Mouse (Mus musculus) lung, embryonic 15.5 days (tissue): Measurements from ENCODE around the gene Fth1. TPM values are rescaled to one million over a fixed set of nuclear protein-coding genes. Genes with fewer than 3 reads are reported as not detected.
A peak's percentile ranks its signal among the peaks of the same experiment; 100 is the strongest.

Experiments
- ATAC-seq: fragments of 200-750 bp; cut with Nextera tagmentation; 2 replicates; pipeline ENCODE4 v1.8.0; 2017; ENCODE audit warnings: moderate number of reproducible peaks, borderline replicate concordance; ENCODE audit not compliant: low FRiP score, low TSS enrichment; ENCODE audit errors: extremely low read depth
- H3K27ac ChIP-seq: fragments of 300-500 bp; sonication (generic); 2 replicates; pipeline ENCODE4 v1.5.1; 2015; ENCODE audit warnings: moderate library complexity, mild to moderate bottlenecking, inconsistent platforms
- H3K27me3 ChIP-seq: fragments of 300-500 bp; sonication (generic); 2 replicates; pipeline ENCODE4 v1.6.1; 2015; ENCODE audit warnings: inconsistent platforms
- H3K36me3 ChIP-seq: fragments of 300-500 bp; sonication (generic); 2 replicates; pipeline ENCODE4 v1.6.1; 2015; ENCODE audit warnings: inconsistent platforms
- H3K4me1 ChIP-seq: fragments of 300-500 bp; sonication (generic); 2 replicates; pipeline ENCODE4 v1.6.1; 2015; ENCODE audit warnings: inconsistent platforms
- H3K4me2 ChIP-seq: fragments of 300-500 bp; sonication (generic); 2 replicates; pipeline ENCODE4 v1.6.1; 2015; ENCODE audit warnings: inconsistent platforms, mild to moderate bottlenecking, moderate library complexity
- H3K4me3 ChIP-seq: fragments of 300-500 bp; sonication (generic); 2 replicates; pipeline ENCODE4 v1.5.1; 2015; ENCODE audit warnings: mild to moderate bottlenecking, inconsistent platforms
- H3K9ac ChIP-seq: fragments of 300-500 bp; sonication (generic); 2 replicates; pipeline ENCODE4 v1.6.1; 2015; ENCODE audit warnings: inconsistent platforms
- H3K9me3 ChIP-seq: fragments of 300-500 bp; sonication (generic); 2 replicates; pipeline ENCODE4 v1.6.1; 2016; ENCODE audit warnings: inconsistent platforms
- WGBS: fragments of 180-500 bp; shearing (Covaris S2); methylation state at CpG from one replicate; pipeline ENCODE4 v1.1.7; 2015; 5-methylcytosine and 5-hydroxymethylcytosine counted together
- polyA plus RNA-seq: library from polyadenylated mRNA; unstranded; fragments of >200 nt; fragmentation: Nextera tagmentation; extraction: Ambion mirVana; gene quantifications from 2 replicates; pipeline ENCODE4 v1.2.1, GENCODE M21; 2015

The Fth1 gene
- polyA plus RNA-seq, 1 experiment from 2014 or later: 1,860 TPM

DNA sequence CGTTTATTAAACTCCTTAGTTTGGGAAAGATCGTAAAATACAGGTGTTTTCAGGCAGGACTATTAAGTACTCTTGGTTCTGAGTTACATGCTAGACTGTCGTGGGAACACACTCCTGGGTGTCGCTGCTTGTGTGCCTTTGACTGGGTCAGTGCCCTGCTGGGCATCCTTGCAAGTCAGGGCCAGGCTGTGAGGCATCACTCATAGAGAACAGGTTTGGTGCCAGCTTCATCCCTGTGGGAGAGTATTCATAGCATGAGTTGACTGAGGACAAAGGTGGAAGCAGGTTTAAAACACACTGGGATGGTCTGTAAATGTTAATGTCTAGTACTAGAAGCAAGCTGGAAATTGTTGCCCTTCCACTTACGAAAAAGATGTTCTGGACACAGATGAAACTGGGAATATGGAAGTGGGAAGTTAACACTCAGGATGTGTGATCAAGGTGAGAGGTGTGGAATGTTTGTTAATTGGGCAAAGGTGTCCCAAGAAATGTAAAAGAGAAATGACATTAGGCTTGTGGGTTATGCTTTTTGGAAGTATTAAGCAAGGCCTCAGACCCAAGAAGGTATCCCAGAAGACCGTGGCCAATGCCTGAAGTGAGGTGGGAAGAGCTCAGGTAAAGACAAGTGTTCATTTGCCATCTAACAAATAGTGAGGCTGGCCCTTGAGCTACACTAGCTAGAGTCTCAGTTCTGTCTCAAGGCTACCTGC, 4.9 kb downstream of the Fth1 start:
- WGBS: 92% methylated on average over 6 of the region's 6 CpGs

DNA sequence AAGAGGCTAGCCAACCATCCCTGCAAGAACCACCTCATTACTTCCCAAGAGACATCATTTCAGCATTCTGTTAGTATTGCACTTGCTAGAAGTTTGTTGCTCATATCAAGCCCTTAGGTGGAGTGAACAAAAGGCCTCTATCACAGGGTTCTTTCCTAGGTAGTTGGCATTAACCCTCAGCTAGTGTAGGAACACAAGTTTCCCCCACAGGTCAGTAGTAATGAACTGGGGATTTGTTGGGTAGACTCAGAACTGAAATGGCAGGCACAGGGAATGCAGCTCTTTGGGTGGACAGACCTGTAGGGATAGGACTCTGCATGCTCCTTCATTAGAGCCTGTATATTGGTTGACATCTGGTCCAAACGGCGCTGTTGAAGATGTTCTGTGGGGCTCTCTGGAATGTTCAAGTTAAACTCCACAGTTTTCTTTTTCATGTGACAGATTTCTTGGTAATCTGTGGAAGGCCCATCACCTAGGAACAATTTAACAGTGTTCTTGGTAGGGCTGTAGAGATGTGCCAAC, 5.6 kb downstream of the Fth1 start:
- Histone ChIP-seq H3K9me3 (no peaks in the 10 kb centered on the region), H3K4me3 (no peak overlapping the region), H3K4me1 (peaks cover 16% of the 10 kb centered on the region), H3K36me3 (peaks cover 20% of the 10 kb centered on the region), H3K9ac (no peak overlapping the region), H3K27ac (no peak overlapping the region), H3K27me3 (no peaks in the 10 kb centered on the region), H3K4me2 (no peak overlapping the region)
- 83% methylated on average over 2 of the region's 2 CpGs for WGBS
- no peak for ATAC-seq

More for the DNA sequence above, 4.9 kb downstream of the Fth1 start:
- no peaks in the 10 kb centered on the region for H3K9me3 ChIP-seq
- H3K4me2 ChIP-seq: no peak overlapping the region
- peaks cover 16% of the 10 kb centered on the region for H3K4me1 ChIP-seq
- ATAC-seq: no peak
- H3K27me3 ChIP-seq: no peaks in the 10 kb centered on the region
- no peak overlapping the region for H3K9ac ChIP-seq
- no peak overlapping the region for H3K27ac ChIP-seq
- no peak overlapping the region for H3K4me3 ChIP-seq
- H3K36me3 ChIP-seq: peaks cover 20% of the 10 kb centered on the region

DNA sequence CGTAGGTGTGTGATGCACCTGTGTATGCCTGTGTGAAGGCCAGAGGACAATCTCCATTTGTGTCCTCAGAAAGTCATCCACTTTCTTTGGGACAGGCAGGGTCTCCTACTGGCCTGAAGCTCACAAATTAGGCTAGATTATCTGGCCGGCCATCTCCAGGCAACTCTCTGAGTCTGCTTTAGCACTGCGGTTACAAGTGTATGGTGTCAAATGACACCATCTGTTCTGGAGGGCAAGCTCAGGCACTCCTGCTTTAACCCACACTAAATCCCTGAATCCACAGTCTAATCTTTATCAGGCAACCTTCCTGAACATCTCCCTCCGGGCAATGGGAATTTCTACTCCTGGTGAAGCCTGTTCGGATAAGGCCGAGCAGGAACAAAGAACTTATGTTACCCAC, 6.8 kb downstream of the Fth1 start:
- WGBS: 39% methylated on average over 6 of the region's 6 CpGs
- Histone ChIP-seq H3K36me3 (peaks cover 20% of the 10 kb centered on the region), H3K27me3 (no peaks in the 10 kb centered on the region), H3K4me2 (no peak overlapping the region), H3K27ac (no peak overlapping the region), H3K9ac (no peak overlapping the region), H3K9me3 (no peaks in the 10 kb centered on the region), H3K4me1 (peaks cover 10% of the 10 kb centered on the region), H3K4me3 (no peak overlapping the region)
- no peak for ATAC-seq

DNA sequence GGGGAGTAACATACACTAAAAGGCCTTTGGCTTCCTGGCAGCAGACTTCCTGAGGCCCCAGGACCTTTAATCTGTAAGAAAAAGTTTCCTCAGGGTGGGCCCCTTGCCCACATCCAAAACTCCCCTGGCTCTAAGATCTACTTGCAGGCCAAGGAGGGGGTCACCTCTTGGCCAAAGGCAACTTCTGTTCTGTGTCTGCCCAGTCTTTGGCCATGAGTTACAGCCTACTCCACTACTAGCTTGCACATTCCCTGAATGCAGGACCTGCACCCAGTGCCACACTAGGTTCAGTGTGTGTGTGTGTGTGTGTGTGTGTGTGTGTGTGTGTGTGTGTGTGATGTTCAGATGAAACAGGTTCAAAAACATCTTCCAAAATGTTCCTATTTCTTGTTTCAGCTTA, 7.2 kb downstream of the Fth1 start:
- no peak overlapping the region for H3K27ac ChIP-seq

DNA sequence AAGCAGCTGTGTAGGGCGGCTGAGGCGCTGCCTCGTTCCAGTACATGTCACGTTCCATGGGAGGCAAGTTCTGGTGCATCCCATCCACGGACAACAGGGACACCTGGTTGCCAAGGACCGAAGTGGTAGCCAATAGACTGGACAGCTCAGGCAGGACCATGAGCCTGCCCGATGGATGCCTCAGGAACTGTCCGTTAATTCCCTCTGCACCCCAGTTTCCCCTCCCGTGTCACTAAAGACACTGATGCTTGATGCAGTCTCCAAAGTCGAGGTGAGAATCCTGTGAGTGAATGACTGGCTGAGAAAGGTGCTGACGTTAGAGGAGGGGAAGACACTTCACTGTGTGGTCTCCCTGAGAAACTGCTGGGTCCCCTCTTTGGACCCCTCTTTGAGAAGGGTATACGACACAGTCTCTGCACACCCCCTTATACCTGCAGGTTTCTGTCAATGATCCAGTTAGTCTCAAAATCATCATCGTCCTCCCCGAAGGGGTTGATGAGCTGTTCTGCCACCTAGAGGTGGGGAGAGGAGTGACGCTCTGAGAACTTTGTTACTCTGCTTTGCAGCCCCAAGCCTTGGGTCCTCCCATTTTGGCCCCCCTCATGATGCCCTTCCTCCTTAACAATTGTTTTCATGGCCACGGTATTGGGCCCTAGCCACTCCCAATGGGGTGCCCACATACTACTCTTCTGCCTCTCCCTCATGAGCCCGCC, 8.9 kb downstream of the Fth1 start:
- no peaks in the 10 kb centered on the region for H3K27me3 ChIP-seq
- peaks cover 13% of the 10 kb centered on the region for H3K4me1 ChIP-seq
- 67% methylated on average over 17 of the region's 17 CpGs for WGBS
- ATAC-seq: no peak
- peaks cover 16% of the 10 kb centered on the region for H3K36me3 ChIP-seq
- no peak overlapping the region for H3K4me3 ChIP-seq
- no peak overlapping the region for H3K27ac ChIP-seq
- H3K4me2 ChIP-seq: no peak overlapping the region
- H3K9me3 ChIP-seq: no peaks in the 10 kb centered on the region
- H3K9ac ChIP-seq: no peak overlapping the region

More for the DNA sequence above, 7.2 kb downstream of the Fth1 start:
- Histone ChIP-seq H3K9ac (no peak overlapping the region), H3K27me3 (no peaks in the 10 kb centered on the region), H3K4me2 (no peak overlapping the region), H3K4me1 (peaks cover 12% of the 10 kb centered on the region), H3K9me3 (no peaks in the 10 kb centered on the region), H3K4me3 (no peak overlapping the region), H3K36me3 (peaks cover 20% of the 10 kb centered on the region)
- ATAC-seq: no peak

DNA sequence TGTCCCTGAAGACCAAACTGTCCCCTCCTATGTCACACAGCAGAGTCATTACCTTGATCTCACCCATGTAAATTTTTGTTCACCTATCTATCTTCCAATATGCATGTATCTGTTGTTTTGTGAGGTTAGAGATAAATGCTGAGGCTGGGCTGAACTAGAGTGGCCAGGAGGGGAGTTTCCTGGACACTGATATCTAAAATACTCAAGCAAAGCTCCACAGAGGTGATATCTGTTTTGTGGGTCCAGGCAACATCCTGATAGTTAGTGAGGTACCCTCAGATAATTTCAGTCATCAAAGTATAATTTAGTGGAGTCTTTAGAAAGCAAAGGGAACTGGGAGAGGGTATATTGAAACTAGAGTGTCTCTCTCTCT, 9.5 kb downstream of the Fth1 start:
- Histone ChIP-seq H3K27me3 (no peaks in the 10 kb centered on the region), H3K4me3 (no peak overlapping the region), H3K9me3 (no peaks in the 10 kb centered on the region), H3K4me2 (no peak overlapping the region), H3K9ac (no peak overlapping the region), H3K4me1 (peaks cover 13% of the 10 kb centered on the region), H3K36me3 (peaks cover 11% of the 10 kb centered on the region), H3K27ac (no peak overlapping the region)
- ATAC-seq: no peak

DNA sequence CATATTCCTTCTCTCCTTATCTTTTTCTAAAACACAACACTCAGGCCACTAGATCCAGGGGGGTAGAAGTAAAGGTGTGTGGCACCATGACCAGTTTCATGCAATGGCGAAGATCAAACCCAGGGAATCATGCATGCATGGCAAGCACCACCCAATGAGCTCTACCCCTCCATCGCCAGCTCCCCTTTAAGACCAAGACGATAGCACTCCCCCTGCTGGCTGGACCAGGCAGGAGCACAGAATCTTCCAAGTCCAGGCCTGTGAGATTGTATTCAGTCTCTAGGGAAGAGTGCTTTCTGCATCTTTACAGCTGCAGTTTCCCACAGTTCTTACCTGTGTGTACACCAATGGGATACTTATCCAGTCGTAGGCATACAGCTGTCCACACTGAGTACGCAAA, 10.9 kb downstream of the Fth1 start:
- ATAC-seq: peak; percentile 24; the same call in 1 of the 2 replicates
- H3K36me3 ChIP-seq: no peaks in the 10 kb centered on the region
- no peaks in the 10 kb centered on the region for H3K27me3 ChIP-seq
- 21% methylated on average over 5 of the region's 5 CpGs for WGBS
- H3K4me1 ChIP-seq: peaks cover 13% of the 10 kb centered on the region
- no peaks in the 10 kb centered on the region for H3K9me3 ChIP-seq
- H3K4me2 ChIP-seq: no peak overlapping the region
- no peak overlapping the region for H3K4me3 ChIP-seq
- no peak overlapping the region for H3K27ac ChIP-seq
- no peak overlapping the region for H3K9ac ChIP-seq

DNA sequence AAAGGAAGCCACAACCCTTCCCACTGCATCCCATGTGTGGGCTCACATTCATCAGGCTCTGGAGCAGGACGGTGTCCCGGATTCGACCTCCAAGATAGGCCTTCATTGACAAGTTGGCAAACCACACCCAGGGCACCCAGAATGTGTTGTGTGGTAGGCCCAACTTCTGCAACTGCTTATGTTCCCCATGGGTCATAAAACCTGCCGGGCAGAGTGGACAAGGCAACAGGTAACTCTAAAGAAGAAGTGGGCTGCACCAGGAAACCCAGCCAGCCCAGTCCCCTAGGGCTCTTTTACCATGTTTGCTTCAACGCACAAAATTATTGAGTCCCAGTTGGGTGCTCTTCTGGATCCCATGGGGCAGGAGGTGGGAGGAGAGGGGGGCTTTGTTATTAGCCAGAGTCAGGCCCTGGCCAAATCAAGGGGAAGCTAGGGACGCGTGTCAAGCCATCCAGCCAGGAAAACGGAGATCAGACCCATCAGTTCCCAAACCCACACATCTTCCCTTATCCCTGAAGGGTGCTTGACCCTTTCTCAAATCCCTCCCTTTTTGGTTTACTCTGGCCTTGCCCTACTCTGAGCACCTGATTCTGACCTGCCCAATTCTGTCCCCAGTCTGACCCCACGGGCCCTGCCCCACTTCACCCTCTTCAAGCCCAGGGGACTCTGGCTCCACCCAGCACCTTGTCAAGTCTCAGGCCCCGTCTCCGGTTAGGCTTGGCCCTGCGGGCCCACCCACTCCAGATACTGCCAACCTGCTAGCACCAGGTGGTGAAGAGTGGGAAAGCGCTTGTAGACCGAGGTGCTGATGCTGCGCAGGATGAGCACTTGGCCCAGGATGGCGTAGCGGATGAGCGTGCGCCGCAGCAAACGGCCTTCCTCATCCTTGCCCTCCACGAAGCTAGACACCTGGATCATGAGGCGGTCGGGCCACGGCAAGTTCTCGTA, 11.9 kb downstream of the Fth1 start:
- WGBS: 47% methylated on average over 26 of the region's 26 CpGs
- Histone ChIP-seq H3K4me2 (peak overlapping the region; percentile 49), H3K27me3 (no peaks in the 10 kb centered on the region), H3K4me1 (peaks cover 15% of the 10 kb centered on the region), H3K27ac (no peak overlapping the region), H3K9me3 (no peaks in the 10 kb centered on the region), H3K36me3 (no peaks in the 10 kb centered on the region), H3K4me3 (peak overlapping the region; percentile 22), H3K9ac (no peak overlapping the region)
- peak; percentile 25; the same call in 1 of the 2 replicates for ATAC-seq

DNA sequence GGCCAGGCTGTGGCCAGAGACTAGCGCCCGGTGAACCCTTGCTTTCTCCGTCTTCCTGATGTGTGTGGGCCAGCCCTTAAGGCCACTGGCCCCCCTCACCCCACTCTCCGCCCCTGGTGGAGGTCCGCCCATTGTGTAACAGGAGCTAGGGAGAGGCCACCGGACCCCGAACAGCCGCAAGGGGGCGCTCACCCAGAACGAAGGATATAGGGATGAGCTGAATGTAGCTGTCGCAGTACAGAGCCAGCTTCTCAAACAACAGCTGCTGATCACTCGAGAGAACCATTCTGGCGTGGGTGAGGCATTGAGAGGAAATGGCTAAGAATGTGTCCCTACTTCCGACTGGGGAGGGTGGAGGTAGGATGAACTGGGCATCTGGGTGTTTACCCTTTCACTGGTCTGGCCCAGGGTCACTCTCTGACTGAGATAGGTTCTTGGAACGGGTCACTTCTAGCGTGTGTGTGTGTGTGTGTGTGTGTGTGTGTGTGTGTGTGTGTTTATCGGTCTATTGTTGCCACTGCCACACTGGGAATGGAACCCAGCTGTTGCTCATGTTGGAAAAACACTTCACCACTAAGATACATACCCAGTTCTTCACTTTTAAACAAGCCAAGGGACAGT, 12.7 kb downstream of the Fth1 start:
- ATAC-seq: peak; percentile 89
- Histone ChIP-seq H3K4me2 (peak overlapping the region; percentile 49), H3K27me3 (no peaks in the 10 kb centered on the region), H3K9me3 (no peaks in the 10 kb centered on the region), H3K4me3 (peak overlapping the region; percentile 22), H3K36me3 (no peaks in the 10 kb centered on the region), H3K4me1 (peaks cover 15% of the 10 kb centered on the region), H3K9ac (no peak overlapping the region; the same call in 1 of the 2 replicates), H3K27ac (no peak overlapping the region)
- WGBS: 4% methylated on average over 17 of the region's 17 CpGs

DNA sequence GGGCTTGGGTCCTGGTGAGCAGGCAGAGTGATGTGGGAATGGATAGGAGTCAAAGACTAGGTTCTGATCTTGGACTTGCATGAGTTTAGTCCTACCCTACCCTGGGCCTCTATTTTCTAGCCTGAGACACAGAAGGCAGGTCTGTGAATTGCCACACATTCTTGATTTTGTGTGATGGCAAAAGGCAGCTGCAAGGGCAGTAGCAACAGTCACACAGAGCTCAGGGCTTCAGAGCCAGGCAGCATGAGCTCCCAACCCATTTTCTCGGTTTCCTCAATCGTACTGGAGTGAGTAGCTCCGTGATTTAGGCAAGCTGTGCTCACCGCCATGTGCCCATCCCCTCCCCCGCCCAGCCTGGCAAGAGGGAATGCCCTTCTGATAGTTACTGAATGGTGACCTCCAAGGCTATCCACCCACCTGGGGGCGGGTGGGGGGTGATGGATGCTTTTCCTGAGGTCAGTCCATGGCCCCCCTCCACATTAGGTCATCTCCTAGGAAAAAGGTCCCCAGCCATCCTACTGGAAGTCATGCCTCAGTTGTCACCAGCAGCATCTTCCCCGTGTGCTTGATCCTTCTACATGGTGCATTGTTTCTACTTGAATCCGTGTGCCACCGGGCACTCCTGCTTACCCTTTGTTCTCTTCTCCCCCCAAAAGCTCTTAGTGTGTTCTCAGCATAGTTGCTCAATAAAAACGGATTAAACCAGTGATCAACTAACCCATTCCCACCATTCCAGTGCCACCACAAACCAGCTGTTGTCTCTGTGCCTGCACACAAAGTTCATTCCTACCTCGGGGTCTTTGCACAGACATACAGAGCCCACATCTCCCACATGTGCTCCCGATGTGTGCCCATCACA, 17.0 kb downstream of the Fth1 start:
- no peak overlapping the region for H3K27ac ChIP-seq
- 65% methylated on average over 12 of the region's 12 CpGs for WGBS
- no peak overlapping the region for H3K4me2 ChIP-seq
- no peaks in the 10 kb centered on the region for H3K27me3 ChIP-seq
- ATAC-seq: no peak
- H3K36me3 ChIP-seq: no peaks in the 10 kb centered on the region
- H3K9me3 ChIP-seq: no peaks in the 10 kb centered on the region
- no peak overlapping the region for H3K4me3 ChIP-seq
- H3K4me1 ChIP-seq: peaks cover 15% of the 10 kb centered on the region
- no peak overlapping the region for H3K9ac ChIP-seq

DNA sequence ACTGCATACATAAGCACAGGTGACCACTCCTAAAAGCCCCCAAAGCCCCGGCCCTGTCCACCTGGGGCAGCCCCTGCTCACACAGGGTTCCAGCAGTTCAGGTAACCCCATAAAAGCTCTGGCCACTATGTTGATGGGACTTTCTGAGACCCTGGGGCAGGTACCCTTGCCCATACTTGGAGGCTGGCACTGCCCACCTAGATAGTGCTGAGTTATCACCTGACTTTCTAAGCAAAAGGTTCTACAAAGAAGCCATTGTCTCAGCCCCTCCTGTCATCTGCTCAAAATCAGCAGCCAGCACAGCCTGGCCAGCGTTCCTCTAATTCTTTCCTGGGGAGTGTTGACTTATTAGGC, 17.6 kb downstream of the Fth1 start:
- H3K4me2 ChIP-seq: no peak overlapping the region
- ATAC-seq: no peak
- no peaks in the 10 kb centered on the region for H3K36me3 ChIP-seq
- no peak overlapping the region for H3K9ac ChIP-seq
- H3K4me1 ChIP-seq: peaks cover 9% of the 10 kb centered on the region
- WGBS: 56% methylated on average over 2 of the region's 2 CpGs
- no peaks in the 10 kb centered on the region for H3K9me3 ChIP-seq
- no peak overlapping the region for H3K4me3 ChIP-seq
- no peaks in the 10 kb centered on the region for H3K27me3 ChIP-seq
- no peak overlapping the region for H3K27ac ChIP-seq
